Mouse (Mus musculus) ZHBTc4 (cell line): ENCODE measurements around the gene Gm45717.

Experiments
- DNase-seq: peaks from one replicate; pipeline ENCODE4 v3.0.0-alpha.2; 2011; ENCODE audit warnings: low read depth, low spot score

The Gm45717 gene

DNA sequence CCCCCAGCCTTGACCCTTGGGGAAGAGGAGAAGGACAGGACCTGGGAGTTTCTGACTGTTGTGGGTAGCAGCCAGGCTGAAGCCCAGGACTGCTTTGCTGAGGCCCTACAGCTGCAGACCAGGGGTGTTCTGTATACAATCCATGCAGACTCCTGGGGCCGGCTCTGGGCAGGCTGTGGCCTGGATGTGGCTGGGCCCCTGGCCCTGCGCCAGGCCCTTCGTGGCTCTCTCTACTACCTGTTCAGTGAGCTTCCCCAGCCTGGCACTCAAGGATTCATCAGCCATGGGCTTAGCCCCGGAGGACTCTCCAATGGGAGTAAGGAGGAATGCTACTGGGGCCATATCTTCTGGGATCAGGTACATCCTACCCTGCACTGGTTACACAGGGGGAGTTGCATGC lies 12.4 kb downstream of the Gm45717 start:
- DNase-seq, result no peak

GRCm38 (mm10) chr7:140942811-140943210 lies 12.9 kb downstream of the Gm45717 start:
- no peak for DNase-seq

DNA sequence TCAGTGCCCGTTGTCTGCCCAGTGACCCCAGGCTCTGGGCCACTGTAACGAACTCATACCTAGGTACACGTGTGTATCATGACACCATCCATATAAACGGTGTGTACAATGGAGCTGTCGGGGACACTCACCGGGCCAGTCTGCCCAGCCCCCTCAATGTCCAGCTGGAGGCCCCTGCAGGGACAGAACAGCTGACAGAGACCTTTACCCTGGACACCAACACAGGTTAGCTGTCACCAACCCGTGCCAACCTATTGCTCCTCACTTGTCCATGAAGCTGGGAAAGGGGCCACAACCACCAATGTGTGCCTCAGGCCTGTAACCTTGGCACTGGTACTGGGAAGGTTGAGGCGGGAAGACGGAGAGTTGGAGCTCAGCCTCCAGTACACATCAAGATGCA lies 13.4 kb downstream of the Gm45717 start:
- DNase-seq, result no peak

- DNase-seq, result peak; percentile 94
Observed at GRCm38 (mm10) chr7:140941222-140942051, 14.3 kb downstream of the Gm45717 start, which contains the start of gene Pgghg. Gene Pgghg, plus strand, starts transcription at chr7:140941391.

GRCm38 (mm10) chr7:140939669-140940171 lies 16.0 kb downstream of the Gm45717 start:
- DNase-seq, result no peak

DNA sequence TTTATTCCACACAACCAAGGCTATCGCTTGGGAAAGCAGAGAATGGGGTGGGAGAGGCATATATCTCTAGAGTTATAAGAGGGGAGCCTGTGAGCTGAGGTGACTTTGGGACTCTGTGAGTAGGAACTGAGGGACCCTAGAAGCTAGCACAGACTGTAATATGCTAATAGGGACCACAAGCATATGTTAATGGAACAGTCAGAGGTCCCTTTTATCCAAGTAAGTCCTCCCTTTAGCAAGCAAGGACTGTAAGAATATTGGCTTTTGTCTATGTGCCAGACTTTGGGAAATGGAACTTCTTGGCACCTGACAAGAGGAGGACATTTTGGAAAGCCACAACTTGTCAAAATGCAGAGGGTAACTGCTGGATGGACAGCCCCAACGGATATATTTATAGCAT lies 16.8 kb downstream of the Gm45717 start:
- peak; percentile 43 for DNase-seq

- DNase-seq, result peak; percentile 82
Observed at GRCm38 (mm10) chr7:140938436-140938835, 17.3 kb downstream of the Gm45717 start.

DNA sequence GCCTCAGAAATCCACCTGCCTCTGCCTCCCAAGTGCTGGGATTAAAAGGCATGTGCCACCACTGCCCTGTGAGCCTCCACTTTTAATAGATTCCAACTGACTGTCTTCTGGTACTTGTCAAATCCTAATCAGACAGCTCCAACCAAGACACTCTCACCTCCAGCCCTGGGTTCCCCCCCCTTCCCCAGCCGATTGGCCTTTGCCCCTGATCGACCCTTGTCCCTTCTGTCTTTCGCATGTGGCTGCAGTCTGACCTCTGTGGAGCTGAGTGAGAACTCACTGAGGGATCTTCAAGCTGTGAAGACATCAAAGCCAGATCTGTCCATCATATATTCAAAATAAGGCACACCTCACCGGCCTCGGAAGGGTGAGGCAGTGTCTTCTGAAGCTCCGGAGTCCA lies 28.6 kb downstream of the Gm45717 start:
- DNase-seq, result no peak

GRCm38 (mm10) chr7:140923070-140923775 lies 32.5 kb downstream of the Gm45717 start:
- DNase-seq, result no peak

DNA sequence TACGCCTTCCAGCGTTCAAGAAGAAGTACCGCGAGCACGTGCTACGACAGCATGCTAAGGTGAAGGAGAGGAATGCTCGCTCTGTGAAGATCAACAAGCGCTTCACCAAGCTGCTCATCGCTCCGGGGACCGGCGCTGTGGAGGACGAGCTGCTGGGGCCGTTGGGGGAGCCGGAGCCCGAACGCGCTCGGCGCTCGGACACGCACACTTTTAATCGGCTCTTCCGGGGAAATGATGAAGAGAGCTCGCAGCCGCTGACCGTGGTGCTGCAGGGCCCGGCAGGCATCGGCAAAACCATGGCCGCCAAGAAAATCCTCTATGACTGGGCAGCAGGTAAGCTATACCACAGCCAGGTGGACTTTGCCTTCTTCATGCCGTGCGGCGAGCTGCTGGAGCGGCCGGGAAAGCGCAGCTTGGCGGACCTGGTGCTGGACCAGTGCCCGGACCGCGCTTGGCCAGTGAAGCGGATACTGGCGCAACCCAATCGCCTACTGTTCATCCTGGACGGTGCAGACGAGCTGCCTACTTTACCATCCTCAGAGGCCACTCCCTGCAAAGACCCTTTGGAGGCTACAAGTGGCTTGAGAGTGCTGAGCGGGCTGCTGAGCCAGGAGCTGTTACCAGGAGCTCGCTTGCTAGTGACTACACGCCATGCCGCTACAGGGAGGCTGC lies 33.2 kb downstream of the Gm45717 start:
- peak; percentile 62 for DNase-seq

DNA sequence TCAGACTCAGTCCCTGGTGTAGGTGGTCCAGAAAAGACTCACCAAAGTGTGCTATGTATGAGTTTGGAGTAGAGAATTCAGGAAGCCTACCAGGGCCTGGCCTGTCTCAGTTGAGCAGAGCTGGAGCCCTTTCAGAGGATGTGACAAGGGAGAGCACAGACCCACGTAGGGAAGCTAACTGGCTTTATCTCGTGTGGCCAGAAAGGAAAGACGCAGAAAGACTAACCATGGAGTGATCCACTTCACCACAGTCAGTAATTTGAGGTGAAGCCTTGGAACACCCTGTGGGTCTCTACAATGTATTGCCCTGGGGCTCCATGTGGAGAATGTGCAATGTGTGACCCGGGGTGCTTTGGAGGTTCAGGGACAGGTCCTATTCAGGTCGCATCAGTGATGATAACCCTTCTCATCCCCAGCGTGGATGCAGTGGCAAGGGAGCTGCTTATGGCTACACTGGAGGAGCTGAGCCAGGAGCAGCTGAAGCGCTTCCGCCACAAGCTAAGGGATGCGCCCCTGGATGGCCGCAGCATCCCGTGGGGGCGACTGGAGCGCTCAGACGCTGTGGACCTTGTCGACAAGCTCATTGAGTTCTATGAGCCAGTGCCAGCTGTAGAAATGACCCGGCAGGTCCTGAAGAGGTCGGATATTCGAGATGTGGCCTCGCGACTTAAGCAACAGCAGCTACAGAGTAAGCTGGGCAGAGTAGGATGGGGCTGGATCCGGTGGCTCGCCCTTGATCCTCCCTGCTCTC lies 34.3 kb downstream of the Gm45717 start:
- DNase-seq, result peak; percentile 45

DNA sequence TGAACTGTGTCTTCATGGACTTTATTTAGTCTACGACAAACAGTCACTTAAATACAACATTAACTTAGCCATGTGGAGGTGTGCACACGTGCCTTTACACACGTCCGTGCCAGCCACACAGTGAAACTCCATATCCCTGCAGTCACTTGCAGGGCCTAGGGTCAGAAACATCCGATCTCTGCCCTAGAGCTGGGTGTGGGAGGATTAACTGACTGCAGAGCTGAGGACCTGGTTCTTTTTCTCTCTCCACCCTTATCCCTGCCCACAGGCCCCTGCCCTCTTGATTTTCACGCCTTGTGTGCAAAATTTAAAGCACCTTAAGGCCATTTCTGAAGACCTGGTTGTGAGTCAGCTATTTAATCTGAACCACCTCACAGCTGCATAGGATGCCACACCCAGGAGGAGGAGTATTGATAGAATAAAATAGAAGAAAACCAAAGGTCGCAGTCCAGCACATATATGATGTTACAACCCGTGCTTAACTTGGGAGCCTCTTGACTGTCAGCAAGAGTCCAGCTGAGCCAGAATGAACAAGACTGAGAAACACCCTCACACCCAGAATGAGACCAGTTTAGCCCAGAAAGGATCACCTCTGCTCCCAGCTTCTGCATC lies 35.2 kb downstream of the Gm45717 start, which contains the start of gene Nlrp6:
Nlrp6 (plus strand) TSS at position 485 of the 612 bp plus-strand sequence.
- DNase-seq, result no peak

- DNase-seq, result no peak
Observed at GRCm38 (mm10) chr7:140919911-140920310, 35.8 kb downstream of the Gm45717 start.

DNA sequence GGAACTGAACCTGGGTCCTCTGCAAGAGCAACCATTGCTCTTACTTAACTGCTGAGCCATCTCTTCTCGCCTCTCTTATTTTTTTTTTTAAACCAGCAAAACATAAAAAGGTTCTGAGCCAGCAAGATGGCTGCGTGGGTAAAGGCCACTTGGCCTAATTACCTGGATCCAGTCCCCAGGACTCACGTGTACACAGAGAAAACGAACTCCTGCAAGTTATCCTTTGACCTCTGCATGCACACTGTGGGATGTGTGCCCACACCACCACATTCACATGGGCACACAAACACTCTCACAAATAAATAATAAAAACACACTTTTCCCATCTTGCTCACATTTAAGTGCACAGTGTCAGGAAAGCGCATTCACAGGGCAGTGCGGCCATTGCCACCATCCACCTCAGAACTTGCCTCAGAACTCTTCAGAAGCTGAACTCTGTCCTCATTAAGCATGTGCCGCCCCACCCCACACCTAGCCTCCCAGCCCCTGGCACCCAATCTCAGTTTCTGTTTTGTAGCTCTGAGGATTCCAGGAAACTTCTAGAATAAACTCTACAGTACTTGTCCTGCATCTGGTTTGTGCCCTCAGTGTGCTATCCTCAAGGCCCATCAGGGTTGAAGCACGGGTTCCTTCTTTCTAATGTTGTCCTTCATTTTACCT lies 41.6 kb downstream of the Gm45717 start:
- DNase-seq, result no peak

GRCm38 (mm10) chr7:140912846-140913482 lies 42.8 kb downstream of the Gm45717 start:
- no peak for DNase-seq

DNA sequence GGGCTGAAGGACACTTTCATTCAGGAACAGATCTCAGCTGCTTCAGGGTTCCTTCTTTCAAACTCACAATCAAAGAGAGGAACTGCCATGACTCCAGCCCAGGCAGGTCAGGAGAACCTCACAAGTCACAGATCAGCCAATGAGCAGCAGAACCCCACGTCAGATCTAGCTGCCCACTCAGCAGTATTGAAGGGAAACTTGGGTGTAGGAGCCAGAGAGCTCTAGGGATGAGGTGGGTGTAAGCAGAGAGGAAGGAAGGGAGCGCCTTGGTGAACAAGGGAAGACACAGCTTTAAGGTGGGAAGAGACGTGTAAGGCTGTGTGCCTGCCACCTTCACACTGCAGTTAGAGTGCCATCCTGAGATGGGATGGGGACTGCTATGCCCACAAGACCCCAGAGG lies 43.4 kb downstream of the Gm45717 start:
- no peak for DNase-seq

GRCm38 (mm10) chr7:140908634-140909107 lies 47.1 kb downstream of the Gm45717 start:
- peak; percentile 96 for DNase-seq

GRCm38 (mm10) chr7:140908181-140908580 lies 47.6 kb downstream of the Gm45717 start:
- DNase-seq, result no peak

DNA sequence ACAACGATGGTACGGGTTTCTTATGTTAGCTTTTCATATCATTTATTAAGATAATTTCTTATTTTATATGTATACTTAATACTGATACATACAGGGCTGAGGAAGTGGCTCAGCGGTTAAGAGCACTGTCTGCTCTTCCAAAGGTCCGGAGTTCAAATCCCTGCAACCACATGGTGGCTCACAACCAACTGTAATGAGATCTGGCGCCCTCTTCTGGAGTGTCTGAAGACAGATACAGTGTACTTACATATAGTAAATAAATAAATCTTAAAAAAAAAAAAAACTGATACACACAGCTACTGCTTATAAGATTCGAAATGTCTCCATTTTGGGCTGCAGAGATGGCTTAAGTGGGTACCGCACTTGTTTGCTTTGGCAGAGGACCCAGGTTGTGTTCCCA lies 48.0 kb downstream of the Gm45717 start:
- no peak for DNase-seq

DNA sequence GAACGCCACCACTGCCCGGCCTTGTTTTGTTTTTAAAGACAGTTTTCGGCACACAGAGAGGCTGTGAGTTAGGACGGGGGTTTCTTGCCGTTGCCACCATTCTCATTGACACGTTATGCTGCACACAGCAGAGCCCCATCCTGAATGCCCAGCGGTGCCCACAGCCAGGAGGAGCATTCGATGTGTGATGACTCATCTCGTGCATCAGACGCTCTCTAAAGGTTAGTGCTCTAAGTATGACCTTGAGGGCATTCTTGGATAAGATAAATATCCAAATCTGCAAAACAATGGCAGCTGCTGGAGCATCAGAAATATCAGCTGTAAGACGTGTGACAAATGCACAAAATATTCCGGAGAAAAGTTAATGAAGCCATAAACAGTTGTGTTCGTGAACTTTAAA lies 48.6 kb downstream of the Gm45717 start:
- DNase-seq, result no peak
